Mouse (Mus musculus): ENCODE results near the gene Pla2g3. TPM values are rescaled to one million over a fixed set of nuclear protein-coding genes. Genes with fewer than 3 reads are reported as not detected.

The Pla2g3 gene
- polyA plus RNA-seq (2012; rRNA removed), result 0.51 and 0.77 TPM in 2 replicates

GRCm38 (mm10) chr11:3487952-3488570 lies at the start of gene Pla2g3:
Gene Pla2g3, plus strand, starts transcription at chr11:3488284.

DNA sequence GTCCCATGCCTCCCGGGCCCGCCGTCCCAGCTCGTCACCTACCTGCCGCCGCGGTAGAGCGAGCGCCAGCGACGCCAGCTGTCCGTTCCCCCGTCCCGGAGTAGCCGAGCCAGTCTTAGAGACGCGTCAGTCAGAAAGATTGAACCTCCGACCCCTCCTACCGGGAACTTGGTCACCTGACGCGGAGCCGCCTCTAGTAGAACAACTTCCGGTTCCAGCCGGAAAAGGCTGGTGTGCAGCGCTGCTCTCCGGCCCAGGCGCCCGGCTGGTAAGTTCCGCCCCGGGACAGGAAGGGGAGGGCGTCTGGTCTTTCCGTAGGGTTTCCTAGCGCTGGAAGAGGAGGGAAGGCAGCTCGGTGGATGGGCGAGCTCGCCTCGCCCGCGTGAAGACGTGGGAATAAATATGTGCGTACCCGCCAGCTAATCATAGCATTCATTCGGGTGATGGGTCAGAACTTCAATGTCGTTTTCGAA lies 35.9 kb upstream of the Pla2g3 start, which contains the start of gene Rnf185:
TSS of gene Rnf185 (minus strand) at position 197 of the 473 bp plus-strand sequence.

DNA sequence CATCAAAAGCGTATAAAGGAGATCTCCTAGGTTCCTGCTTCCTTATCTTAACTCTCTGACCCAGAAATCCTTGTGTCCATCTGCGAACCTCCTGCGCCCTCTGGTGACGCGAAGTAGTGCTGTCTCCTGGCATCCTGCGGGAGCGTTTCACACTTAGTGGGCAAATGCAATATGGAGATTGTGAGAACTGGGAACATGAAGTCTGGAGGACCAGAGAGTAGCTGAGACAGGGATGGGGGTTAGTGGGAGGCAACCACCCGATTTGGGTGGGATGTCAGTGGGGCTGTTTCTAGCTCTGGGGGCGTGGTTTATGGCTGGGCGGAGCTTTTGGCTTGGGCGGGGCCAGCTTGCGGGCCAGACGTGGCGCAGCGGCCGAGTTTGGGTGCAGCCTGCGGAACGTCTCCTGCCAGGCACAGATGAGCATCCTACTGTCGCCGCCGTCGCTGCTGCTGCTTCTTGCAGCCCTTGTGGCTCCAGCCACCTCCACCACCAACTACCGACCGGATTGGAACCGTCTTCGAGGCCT lies 26.5 kb downstream of the Pla2g3 start, which contains the start of gene Selenom:
TSS of gene Selenom (plus strand) at position 156 of the 526 bp plus-strand sequence.

DNA sequence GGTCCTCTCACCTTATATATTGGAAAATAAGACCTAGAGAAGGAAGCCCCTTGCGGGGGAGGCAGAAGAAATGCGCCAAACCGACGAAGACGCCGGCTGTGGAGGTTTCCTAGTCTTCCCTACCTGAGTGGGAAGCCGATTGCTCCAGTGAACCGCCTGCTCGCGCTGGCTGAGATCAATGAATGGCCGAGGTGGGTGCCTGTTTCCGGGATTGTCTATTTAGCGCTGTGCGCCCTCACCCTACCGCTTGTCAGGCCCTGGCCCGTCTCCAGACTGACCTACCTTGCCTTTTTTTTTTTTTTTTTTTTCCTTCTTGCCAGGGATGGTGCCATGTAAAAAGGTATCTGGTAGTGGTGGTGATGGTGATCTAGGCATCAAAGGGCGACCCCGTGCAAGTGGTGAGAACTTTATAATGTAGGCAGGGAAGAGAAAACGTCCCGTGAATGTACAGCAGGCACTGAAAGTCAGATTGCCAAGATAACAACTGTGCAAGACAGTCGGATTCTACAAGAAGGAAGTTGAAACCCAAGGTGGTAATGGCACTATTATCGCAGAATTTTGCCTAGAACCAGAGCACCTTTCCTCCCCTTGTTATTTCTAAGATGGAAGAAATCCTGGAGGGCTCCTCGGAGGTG lies 52.5 kb downstream of the Pla2g3 start, which contains the start of gene Smtn:
TSS of gene Smtn (minus strand) at position 162 of the 635 bp plus-strand sequence.

Other genes with a start within 250 kb of the Pla2g3 start
- 24.2 and 29.4 TPM in 2 replicates for gene Drg1, start 221.9 kb upstream of the Pla2g3 start, polyA plus RNA-seq (2012; rRNA removed)
- gene Patz1, start 199.4 kb upstream of the Pla2g3 start, polyA plus RNA-seq (2012; rRNA removed), result 72.3 and 100 TPM in 2 replicates
- gene Pik3ip1, start 157.9 kb upstream of the Pla2g3 start, polyA plus RNA-seq (2012; rRNA removed), result 81.5 and 96.5 TPM in 2 replicates
- gene Limk2, start 79.1 kb upstream of the Pla2g3 start, polyA plus RNA-seq (2012; rRNA removed), result 95.3 and 106 TPM in 2 replicates
- 36.3 and 45.6 TPM in 2 replicates for gene Rnf185, start 35.9 kb upstream of the Pla2g3 start, polyA plus RNA-seq (2012; rRNA removed)
- 4.5 and 5.7 TPM in 2 replicates for gene Inpp5j, start 16.5 kb downstream of the Pla2g3 start, polyA plus RNA-seq (2012; rRNA removed)
- 307 and 321 TPM in 2 replicates for gene Selenom, start 26.4 kb downstream of the Pla2g3 start, polyA plus RNA-seq (2012; rRNA removed)
- 67.3 and 77.7 TPM in 2 replicates for gene Smtn, start 52.3 kb downstream of the Pla2g3 start, polyA plus RNA-seq (2012; rRNA removed)
- gene Morc2a, start 160.9 kb downstream of the Pla2g3 start, polyA plus RNA-seq (2012; rRNA removed), result 13.7 and 15.3 TPM in 2 replicates